Comparison of ENCODE assay signal across 9 mouse cellular contexts in genomic region chr2:157292093-157292492, GRCm38 (mm10). TPM values are rescaled to one million over a fixed set of nuclear protein-coding genes. Genes with fewer than 3 reads are reported as not detected.
A peak's percentile ranks its signal among the peaks of the same experiment; 100 is the strongest.
DNase-seq lines count a peak whose midpoint lies in the region; ATAC-seq and TF ChIP-seq lines count a peak whose summit lies in the region.
"Had no signal": no experiment of that assay in that cellular context is flagged by ENCODE, and none has a peak within 500 bp of the region (broad histone marks: within the 10 kb centered on the region; RNA-seq: fewer than 3 reads in every experiment).

No protein-coding gene starts in this region.

- DNase-seq in midbrain, embryonic 14.5 days, result peak; percentile 89
- peak; percentile 73 for DNase-seq in adrenal gland, postnatal 25 days
- peak; percentile 81 for DNase-seq in embryonic facial prominence, embryonic 11.5 days (ENCODE audit: low spot score)
- DNase-seq in kidney, postnatal 0 days (ENCODE audit: low spot score), result peak; percentile 85
- peak; percentile 77 for DNase-seq in liver, postnatal 0 days
- DNase-seq in right cerebral cortex, postnatal 25 days, result peak; percentile 57
- peak; percentile 62 to 87 for DNase-seq in urinary bladder, postnatal 4 days (ENCODE audit: low spot score in 2 of 2)

- H3K27me3 ChIP-seq in midbrain, embryonic 14.5 days (ENCODE audit: control insufficient read depth, insufficient read depth, low read length), result no peaks in the 10 kb centered on the region
- no peaks in the 10 kb centered on the region for H3K27me3 ChIP-seq in midbrain, embryonic 15.5 days (replicated peaks)
- no peaks in the 10 kb centered on the region for H3K27me3 ChIP-seq in embryonic facial prominence, embryonic 11.5 days (ENCODE audit: control insufficient read depth, insufficient read depth, low read length)
- no peaks in the 10 kb centered on the region for H3K27me3 ChIP-seq in kidney, postnatal 0 days (ENCODE audit: insufficient read depth, low read length)
- H3K27me3 ChIP-seq in liver, postnatal 0 days (ENCODE audit: insufficient read depth, low read length), result no peaks in the 10 kb centered on the region
- H3K27me3 ChIP-seq: heart, embryonic 15.5 days had no signal

- H3K9me3 ChIP-seq in midbrain, embryonic 14.5 days (ENCODE audit: control insufficient read depth, low read length), result no peaks in the 10 kb centered on the region
- no peaks in the 10 kb centered on the region for H3K9me3 ChIP-seq in midbrain, embryonic 15.5 days
- no peaks in the 10 kb centered on the region for H3K9me3 ChIP-seq in embryonic facial prominence, embryonic 11.5 days (replicated peaks; ENCODE audit: control insufficient read depth, low read length)
- H3K9me3 ChIP-seq in kidney, postnatal 0 days (replicated peaks; ENCODE audit: low read length), result no peaks in the 10 kb centered on the region
- no peaks in the 10 kb centered on the region for H3K9me3 ChIP-seq in liver, postnatal 0 days (ENCODE audit: low read length)
- H3K9me3 ChIP-seq: heart, embryonic 15.5 days had no signal

- peak; percentile 89 for TF ChIP-seq CTCF in kidney, postnatal 0 days (IDR thresholded peaks at IDR 0.05; ENCODE audit: low read depth)
- TF ChIP-seq CTCF in liver, postnatal 0 days (IDR thresholded peaks at IDR 0.05; ENCODE audit: low read depth), result peak; percentile 85

- H3K4me3 ChIP-seq in midbrain, embryonic 14.5 days (replicated peaks; ENCODE audit: low read depth, low read length), result no peak overlapping the region
- H3K4me3 ChIP-seq in midbrain, embryonic 15.5 days, result no peak overlapping the region
- no peak overlapping the region for H3K4me3 ChIP-seq in embryonic facial prominence, embryonic 11.5 days (ENCODE audit: low read depth, low read length)
- no peak overlapping the region for H3K4me3 ChIP-seq in kidney, postnatal 0 days (replicated peaks; ENCODE audit: low read depth, low read length)
- no peak overlapping the region for H3K4me3 ChIP-seq in liver, postnatal 0 days (ENCODE audit: low read depth, low read length)
- H3K4me3 ChIP-seq: heart, embryonic 15.5 days had no signal

- no peak overlapping the region for H3K9ac ChIP-seq in midbrain, embryonic 14.5 days (replicated peaks; ENCODE audit: low read length)
- H3K9ac ChIP-seq in midbrain, embryonic 15.5 days, result no peak overlapping the region
- no peak overlapping the region for H3K9ac ChIP-seq in embryonic facial prominence, embryonic 11.5 days (replicated peaks; ENCODE audit: low read length)
- no peak overlapping the region for H3K9ac ChIP-seq in kidney, postnatal 0 days (ENCODE audit: low read depth, low read length)
- H3K9ac ChIP-seq in liver, postnatal 0 days (replicated peaks), result no peak overlapping the region
- H3K9ac ChIP-seq: heart, embryonic 15.5 days had no signal

- 15% methylated on average over 2 of the region's 2 CpGs for WGBS in midbrain, embryonic 14.5 days
- 14% methylated on average over 2 of the region's 2 CpGs for WGBS in midbrain, embryonic 15.5 days
- WGBS in embryonic facial prominence, embryonic 11.5 days, result 24% methylated on average over 2 of the region's 2 CpGs
- WGBS in kidney, postnatal 0 days, result 9% methylated on average over 2 of the region's 2 CpGs
- WGBS in liver, postnatal 0 days (ENCODE audit: insufficient replicate concordance), result 23% methylated on average over 2 of the region's 2 CpGs

- TF ChIP-seq EP300 in liver, postnatal 0 days (IDR thresholded peaks at IDR 0.05; ENCODE audit: low read depth), result no peak

- no peak overlapping the region for H3K4me2 ChIP-seq in midbrain, embryonic 14.5 days (ENCODE audit: low read length)
- H3K4me2 ChIP-seq in midbrain, embryonic 15.5 days, result no peak overlapping the region
- no peak overlapping the region for H3K4me2 ChIP-seq in embryonic facial prominence, embryonic 11.5 days (ENCODE audit: low read depth, low read length)
- no peak overlapping the region for H3K4me2 ChIP-seq in kidney, postnatal 0 days (ENCODE audit: low read length)
- H3K4me2 ChIP-seq in liver, postnatal 0 days (ENCODE audit: low read depth, low read length), result no peak overlapping the region
- H3K4me2 ChIP-seq: heart, embryonic 15.5 days had no signal

- no peak overlapping the region for H3K27ac ChIP-seq in midbrain, embryonic 14.5 days (replicated peaks; ENCODE audit: low read depth, low read length)
- H3K27ac ChIP-seq in midbrain, embryonic 15.5 days, result no peak overlapping the region
- no peak overlapping the region for H3K27ac ChIP-seq in embryonic facial prominence, embryonic 11.5 days (replicated peaks; ENCODE audit: low read depth, low read length)
- H3K27ac ChIP-seq in kidney, postnatal 0 days, result no peak overlapping the region
- no peak overlapping the region for H3K27ac ChIP-seq in liver, postnatal 0 days (ENCODE audit: low read depth)
- H3K27ac ChIP-seq: heart, embryonic 15.5 days had no signal

- peaks cover 84% of the 10 kb centered on the region for H3K36me3 ChIP-seq in midbrain, embryonic 14.5 days (ENCODE audit: control insufficient read depth, insufficient read depth, low read length)
- peaks cover 46% of the 10 kb centered on the region for H3K36me3 ChIP-seq in midbrain, embryonic 15.5 days (replicated peaks)
- peaks cover 25% of the 10 kb centered on the region for H3K36me3 ChIP-seq in embryonic facial prominence, embryonic 11.5 days (replicated peaks; ENCODE audit: control insufficient read depth, insufficient read depth, low read depth, low read length)
- peaks cover 35% of the 10 kb centered on the region for H3K36me3 ChIP-seq in kidney, postnatal 0 days (ENCODE audit: insufficient read depth, low read length)
- peaks cover 84% of the 10 kb centered on the region for H3K36me3 ChIP-seq in liver, postnatal 0 days (replicated peaks; ENCODE audit: insufficient read depth, low read length)

- ATAC-seq in midbrain, embryonic 14.5 days (ENCODE audit: low FRiP score, low TSS enrichment), result no peak
- no peak for ATAC-seq in midbrain, embryonic 15.5 days (replicated peaks)
- no peak for ATAC-seq in embryonic facial prominence, embryonic 11.5 days (replicated peaks; ENCODE audit: insufficient number of reproducible peaks, low FRiP score, low TSS enrichment, low read depth)
- ATAC-seq in kidney, postnatal 0 days (replicated peaks; ENCODE audit: low FRiP score, low read depth), result no peak
- no peak for ATAC-seq in liver, postnatal 0 days

- no peaks in the 10 kb centered on the region for H3K4me1 ChIP-seq in midbrain, embryonic 14.5 days (ENCODE audit: control insufficient read depth, insufficient read depth, low read length)
- H3K4me1 ChIP-seq in midbrain, embryonic 15.5 days, result peaks cover 5% of the 10 kb centered on the region; the same call in 1 of the 2 replicates
- no peaks in the 10 kb centered on the region for H3K4me1 ChIP-seq in embryonic facial prominence, embryonic 11.5 days (ENCODE audit: control insufficient read depth, insufficient read depth, low read length)
- H3K4me1 ChIP-seq in kidney, postnatal 0 days (replicated peaks; ENCODE audit: insufficient read depth, low read length), result no peaks in the 10 kb centered on the region
- no peaks in the 10 kb centered on the region for H3K4me1 ChIP-seq in liver, postnatal 0 days (ENCODE audit: insufficient read depth)
- H3K4me1 ChIP-seq: heart, embryonic 15.5 days had no signal

RNA-seq across cellular contexts. Expression of gene Mroh8, which starts 12.7 kb away (rescaled TPM):
- polyA plus RNA-seq in midbrain, embryonic 14.5 days (2014; fragmentation: Nextera tagmentation; extraction: Ambion mirVana), result 0.33 and 0.53 TPM in 2 replicates
- 0.50 and 0.74 TPM in 2 replicates for polyA plus RNA-seq in midbrain, embryonic 15.5 days (2015; fragmentation: Nextera tagmentation; extraction: Ambion mirVana)
- total RNA-seq in adrenal gland, postnatal 25 days (2021), result 0.46 and 0.57 TPM in 2 replicates
- polyA plus RNA-seq in embryonic facial prominence, embryonic 11.5 days (2014; fragmentation: Nextera tagmentation; extraction: Ambion mirVana), result 0.49 and 0.52 TPM in 2 replicates
- 0.29 and 0.33 TPM in 2 replicates for polyA plus RNA-seq in kidney, postnatal 0 days (2015; fragmentation: Nextera tagmentation; extraction: Ambion mirVana)
- 0.07 and 0.17 TPM in 2 replicates for polyA plus RNA-seq in liver, postnatal 0 days (2015; fragmentation: Nextera tagmentation; extraction: Ambion mirVana)

RNA-seq across cellular contexts. Expression of gene Rpn2, which starts 13.3 kb away (rescaled TPM):
- polyA plus RNA-seq in midbrain, embryonic 14.5 days (2014; fragmentation: Nextera tagmentation; extraction: Ambion mirVana), result 167 and 194 TPM in 2 replicates
- 215 and 218 TPM in 2 replicates for polyA plus RNA-seq in midbrain, embryonic 15.5 days (2015; fragmentation: Nextera tagmentation; extraction: Ambion mirVana)
- total RNA-seq in adrenal gland, postnatal 25 days (2021), result 246 and 263 TPM in 2 replicates
- polyA plus RNA-seq in embryonic facial prominence, embryonic 11.5 days (2014; fragmentation: Nextera tagmentation; extraction: Ambion mirVana), result 257 and 261 TPM in 2 replicates
- polyA plus RNA-seq in kidney, postnatal 0 days (2015; fragmentation: Nextera tagmentation; extraction: Ambion mirVana), result 197 and 228 TPM in 2 replicates
- polyA plus RNA-seq in liver, postnatal 0 days (2015; fragmentation: Nextera tagmentation; extraction: Ambion mirVana), result 74.2 and 86.1 TPM in 2 replicates

RNA-seq across cellular contexts. Expression of gene Ghrh, which starts 55.2 kb away (rescaled TPM):
- 2.3 and 2.4 TPM in 2 replicates for polyA plus RNA-seq in midbrain, embryonic 14.5 days (2014; fragmentation: Nextera tagmentation; extraction: Ambion mirVana)
- polyA plus RNA-seq in midbrain, embryonic 15.5 days (2015; fragmentation: Nextera tagmentation; extraction: Ambion mirVana), result 1.3 and 4.1 TPM in 2 replicates
- total RNA-seq in adrenal gland, postnatal 25 days (2021), result not detected in 2 replicates
- 2.2 and 2.6 TPM in 2 replicates for polyA plus RNA-seq in embryonic facial prominence, embryonic 11.5 days (2014; fragmentation: Nextera tagmentation; extraction: Ambion mirVana)
- polyA plus RNA-seq in kidney, postnatal 0 days (2015; fragmentation: Nextera tagmentation; extraction: Ambion mirVana), result not detected in 2 replicates
- polyA plus RNA-seq in liver, postnatal 0 days (2015; fragmentation: Nextera tagmentation; extraction: Ambion mirVana), result not detected in 2 replicates
- polyA plus RNA-seq: heart, embryonic 15.5 days had no signal
